Mouse (Mus musculus): Measurements from ENCODE around the gene Scgb1b15. TPM values are rescaled to one million over a fixed set of nuclear protein-coding genes. Genes with fewer than 3 reads are reported as not detected.
"Not testable (repeated sequence)": the region's sequence is repeated elsewhere in the genome, so short reads cannot be mapped to it uniquely, and the experiment has no call there.

Scgb1b15 gene
- polyA plus RNA-seq (2016; fragmentation: Nextera tagmentation; extraction: Ambion mirVana), result not detected in 2 replicates

DNA sequence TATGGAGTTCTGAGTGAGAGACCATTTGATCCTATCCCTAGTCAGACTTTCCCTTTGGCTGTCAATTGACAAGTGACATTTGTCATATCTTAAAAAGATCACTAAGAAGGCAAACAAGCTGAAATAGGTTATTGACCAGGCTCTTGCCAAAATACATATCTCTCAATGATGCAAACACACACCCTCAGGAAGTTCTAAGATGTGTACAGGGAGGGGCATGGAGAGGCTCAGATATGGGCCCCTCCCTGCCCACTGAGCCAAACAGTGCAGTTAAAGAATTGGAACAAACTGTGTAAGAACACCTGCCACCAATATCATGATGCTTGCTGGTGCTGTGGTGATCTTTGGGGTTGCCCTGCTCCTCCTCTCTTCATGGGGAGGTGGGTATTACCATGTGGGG lies at the start of gene Scgb1b15:
Gene Scgb1b15 (plus strand): TSS at position 301 of the 400 bp plus-strand sequence.
- ATAC-seq (ENCODE audit: insufficient number of reproducible peaks, insufficient read depth, low FRiP score, low TSS enrichment); H3K36me3 ChIP-seq; H3K4me1 ChIP-seq; H3K27me3 ChIP-seq; H3K27ac ChIP-seq; H3K4me2 ChIP-seq (replicated peaks); H3K9ac ChIP-seq; H3K9me3 ChIP-seq; H3K4me3 ChIP-seq: not testable (repeated sequence)

DNA sequence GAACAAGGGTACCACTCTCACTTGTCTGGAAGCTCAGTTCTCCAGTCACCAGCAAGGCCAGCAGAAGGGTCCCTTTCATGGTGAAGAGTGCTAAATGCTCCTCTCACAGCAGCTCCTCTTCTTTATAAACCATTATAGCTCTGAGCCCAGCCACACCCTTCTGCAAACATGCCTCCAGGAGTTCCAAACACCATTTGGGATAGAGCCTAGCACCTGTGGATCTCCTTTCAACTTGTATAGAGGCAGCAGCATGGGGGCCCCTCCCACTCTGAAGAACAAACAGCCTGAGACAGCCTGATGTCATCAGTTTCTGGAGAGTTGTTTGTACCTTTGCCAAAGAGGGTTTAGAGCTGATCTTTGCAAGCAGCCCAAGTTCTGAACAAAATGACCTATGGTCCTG lies 6.8 kb upstream of the Scgb1b15 start, which contains the start of gene Scgb2b15:
Gene Scgb2b15 (minus strand): TSS at position 101 of the 400 bp plus-strand sequence.
- not testable (repeated sequence) for H3K9ac ChIP-seq; ATAC-seq (ENCODE audit: insufficient number of reproducible peaks, insufficient read depth, low FRiP score, low TSS enrichment); H3K27me3 ChIP-seq; H3K27ac ChIP-seq; H3K9me3 ChIP-seq; H3K36me3 ChIP-seq; H3K4me1 ChIP-seq; H3K4me2 ChIP-seq (replicated peaks); H3K4me3 ChIP-seq

Other genes starting within 250 kb of the Scgb1b15 start
- not detected in 2 replicates for gene Scgb2b15, start 6.9 kb upstream of the Scgb1b15 start, polyA plus RNA-seq (2016; fragmentation: Nextera tagmentation; extraction: Ambion mirVana)
- gene Scgb2b17, start 220.0 kb downstream of the Scgb1b15 start, polyA plus RNA-seq (2016; fragmentation: Nextera tagmentation; extraction: Ambion mirVana), result not detected in 2 replicates
- gene Scgb1b17, start 226.9 kb downstream of the Scgb1b15 start, polyA plus RNA-seq (2016; fragmentation: Nextera tagmentation; extraction: Ambion mirVana), result not detected in 2 replicates